Mouse (Mus musculus) hindbrain, embryonic 12.5 days (tissue): ENCODE measurements around the gene Myo3a. TPM values are rescaled to one million over a fixed set of nuclear protein-coding genes. Genes with fewer than 3 reads are reported as not detected.
"Not testable (repeated sequence)": the region's sequence is repeated elsewhere in the genome, so short reads cannot be mapped to it uniquely, and the experiment has no call there.

Experiments
- ATAC-seq: fragments of 200-750 bp; cut with Nextera tagmentation; 2 replicates; pipeline ENCODE4 v1.8.0; 2017; ENCODE audit warnings: moderate TSS enrichment; ENCODE audit not compliant: low FRiP score
- H3K27ac ChIP-seq: fragments of 300-500 bp; sonication (generic); 2 replicates; pipeline ENCODE4 v1.5.1; 2016; ENCODE audit warnings: mild to moderate bottlenecking
- H3K27me3 ChIP-seq: fragments of 300-500 bp; sonication (generic); 2 replicates; pipeline ENCODE4 v1.6.1; 2016; ENCODE audit warnings: mild to moderate bottlenecking
- H3K36me3 ChIP-seq: fragments of 300-500 bp; sonication (generic); 2 replicates; pipeline ENCODE4 v1.6.1; 2016; ENCODE audit warnings: mild to moderate bottlenecking
- H3K4me1 ChIP-seq: fragments of 300-500 bp; sonication (generic); 2 replicates; pipeline ENCODE4 v1.6.1; 2016
- H3K4me2 ChIP-seq: fragments of 300-500 bp; sonication (generic); replicated peaks from 2 replicates; pipeline ENCODE4 v1.6.1; 2016; ENCODE audit warnings: mild to moderate bottlenecking
- H3K4me3 ChIP-seq: fragments of 300-500 bp; sonication (generic); 2 replicates; pipeline ENCODE4 v1.5.1; 2016; ENCODE audit warnings: mild to moderate bottlenecking
- H3K9ac ChIP-seq: fragments of 300-500 bp; sonication (generic); 2 replicates; pipeline ENCODE4 v1.6.1; 2016; ENCODE audit warnings: mild to moderate bottlenecking, moderate library complexity
- H3K9me3 ChIP-seq: fragments of 300-500 bp; sonication (generic); replicated peaks from 2 replicates; pipeline ENCODE4 v1.6.1; 2016; ENCODE audit warnings: mild to moderate bottlenecking
- WGBS: fragments of 180-500 bp; shearing (Covaris S2); methylation state at CpG from one replicate; pipeline ENCODE4 v1.1.7; 2016; 5-methylcytosine and 5-hydroxymethylcytosine counted together
- polyA plus RNA-seq: library from polyadenylated mRNA; unstranded; fragments of >200 nt; fragmentation: Nextera tagmentation; extraction: Ambion mirVana; gene quantifications from 2 replicates; pipeline ENCODE4 v1.2.1, GENCODE M21; 2016

Gene Myo3a
- polyA plus RNA-seq, 1 experiment from 2014 or later, result 0.12 TPM

GRCm38 (mm10) chr2:22587469-22588169 lies 360.3 kb downstream of the Myo3a start:
- WGBS, result 87% methylated on average over 14 of the region's 14 CpGs
- H3K9me3 ChIP-seq, result not testable (repeated sequence)

GRCm38 (mm10) chr2:22588170-22588541 lies 360.9 kb downstream of the Myo3a start:
- peak; percentile 54 for ATAC-seq
- 91% methylated on average over 5 of the region's 5 CpGs for WGBS
- H3K4me3 ChIP-seq, H3K36me3 ChIP-seq, H3K9ac ChIP-seq, H3K27ac ChIP-seq, H3K4me1 ChIP-seq, H3K27me3 ChIP-seq, H3K9me3 ChIP-seq, H3K4me2 ChIP-seq: not testable (repeated sequence)

More at GRCm38 (mm10) chr2:22587469-22588169, 360.3 kb downstream of the Myo3a start:
- peak; percentile 88 for ATAC-seq
- not testable (repeated sequence) for H3K36me3 ChIP-seq, H3K4me3 ChIP-seq, H3K4me2 ChIP-seq, H3K27ac ChIP-seq, H3K27me3 ChIP-seq, H3K9ac ChIP-seq, H3K4me1 ChIP-seq

- H3K9me3 ChIP-seq, H3K4me3 ChIP-seq, H3K27ac ChIP-seq, H3K27me3 ChIP-seq, H3K4me1 ChIP-seq, H3K36me3 ChIP-seq, H3K4me2 ChIP-seq, H3K9ac ChIP-seq: not testable (repeated sequence)
- WGBS, result 76% methylated on average over 12 of the region's 12 CpGs
- peak; percentile 96 for ATAC-seq
Observed at GRCm38 (mm10) chr2:22588673-22589381, 361.5 kb downstream of the Myo3a start.

GRCm38 (mm10) chr2:22589382-22590205 lies 362.3 kb downstream of the Myo3a start:
- not testable (repeated sequence) for H3K9me3 ChIP-seq, H3K4me2 ChIP-seq, H3K27ac ChIP-seq, H3K9ac ChIP-seq, H3K36me3 ChIP-seq, H3K27me3 ChIP-seq, H3K4me1 ChIP-seq, H3K4me3 ChIP-seq
- peak; percentile 94 for ATAC-seq
- WGBS, result 92% methylated on average over 16 of the region's 17 CpGs

- ATAC-seq, result no peak
- Histone ChIP-seq H3K36me3 (no peaks in the 10 kb centered on the region), H3K27ac (no peak overlapping the region), H3K4me3 (no peak overlapping the region), H3K9ac (no peak overlapping the region), H3K4me2 (no peak overlapping the region), H3K9me3 (no peaks in the 10 kb centered on the region), H3K27me3 (no peaks in the 10 kb centered on the region), H3K4me1 (no peaks in the 10 kb centered on the region)
Observed at GRCm38 (mm10) chr2:22590206-22590490, 362.8 kb downstream of the Myo3a start.

- peaks cover 57% of the 10 kb centered on the region for H3K27me3 ChIP-seq
Observed at GRCm38 (mm10) chr2:22617951-22618350, 390.6 kb downstream of the Myo3a start.

GRCm38 (mm10) chr2:22619416-22619815 lies 392.1 kb downstream of the Myo3a start:
- Histone ChIP-seq H3K27ac (peak overlapping the region; percentile 79), H3K9me3 (no peaks in the 10 kb centered on the region), H3K4me1 (peaks cover 28% of the 10 kb centered on the region), H3K4me3 (0 out of 2 replicates have a peak overlapping the region, but pooled peaks have one; percentile 7), H3K27me3 (peaks cover 70% of the 10 kb centered on the region), H3K36me3 (no peaks in the 10 kb centered on the region), H3K4me2 (peak overlapping the region; percentile 75), H3K9ac (peak overlapping the region; percentile 43; the same call in 1 of the 2 replicates)
- ATAC-seq, result no peak
- 2% methylated on average over 12 of the region's 12 CpGs for WGBS

More at GRCm38 (mm10) chr2:22617951-22618350, 390.6 kb downstream of the Myo3a start:
- no peak overlapping the region for H3K9ac ChIP-seq
- H3K36me3 ChIP-seq, result no peaks in the 10 kb centered on the region
- H3K27ac ChIP-seq, result no peak overlapping the region
- no peak overlapping the region for H3K4me2 ChIP-seq
- H3K4me3 ChIP-seq, result no peak overlapping the region
- peaks cover 21% of the 10 kb centered on the region for H3K4me1 ChIP-seq
- WGBS, result 3% methylated on average over 9 of the region's 9 CpGs
- H3K9me3 ChIP-seq, result no peaks in the 10 kb centered on the region
- ATAC-seq, result no peak

- peaks cover 70% of the 10 kb centered on the region for H3K27me3 ChIP-seq
- H3K9ac ChIP-seq, result peak overlapping the region; percentile 43; the same call in 1 of the 2 replicates
- 0 out of 2 replicates have a peak overlapping the region, but pooled peaks have one; percentile 7 for H3K4me3 ChIP-seq
- H3K4me2 ChIP-seq, result peak overlapping the region; percentile 75
- H3K9me3 ChIP-seq, result no peaks in the 10 kb centered on the region
- peaks cover 28% of the 10 kb centered on the region for H3K4me1 ChIP-seq
- ATAC-seq, result peak; percentile 24; the same call in 1 of the 2 replicates
- 1% methylated on average over 6 of the region's 6 CpGs for WGBS
- H3K36me3 ChIP-seq, result no peaks in the 10 kb centered on the region
- H3K27ac ChIP-seq, result peak overlapping the region; percentile 94
Observed at GRCm38 (mm10) chr2:22620030-22620429, 392.7 kb downstream of the Myo3a start.

- Histone ChIP-seq H3K4me2 (peak overlapping the region; percentile 75), H3K9ac (0 out of 2 replicates have a peak overlapping the region, but pooled peaks have one; percentile 18)
- 3% methylated on average over 7 of the region's 7 CpGs for WGBS
Observed at GRCm38 (mm10) chr2:22620534-22620933, 393.2 kb downstream of the Myo3a start.

GRCm38 (mm10) chr2:22620978-22621827 lies 393.9 kb downstream of the Myo3a start:
- peak overlapping the region; percentile 70 for H3K9ac ChIP-seq
- no peaks in the 10 kb centered on the region for H3K9me3 ChIP-seq
- peak overlapping the region; percentile 75 for H3K4me2 ChIP-seq
- 3% methylated on average over 20 of the region's 20 CpGs for whole genome bisulfite sequencing
- peaks cover 28% of the 10 kb centered on the region for H3K4me1 ChIP-seq
- H3K27me3 ChIP-seq, result peaks cover 80% of the 10 kb centered on the region
- peak overlapping the region; percentile 48 for H3K4me3 ChIP-seq
- ATAC-seq, result peak; percentile 67; the same call in 1 of the 2 replicates
- H3K27ac ChIP-seq, result peak overlapping the region; percentile 94
- no peaks in the 10 kb centered on the region for H3K36me3 ChIP-seq

More at GRCm38 (mm10) chr2:22620534-22620933, 393.2 kb downstream of the Myo3a start:
- Histone ChIP-seq H3K4me1 (peaks cover 28% of the 10 kb centered on the region), H3K9me3 (no peaks in the 10 kb centered on the region), H3K27me3 (peaks cover 75% of the 10 kb centered on the region), H3K36me3 (no peaks in the 10 kb centered on the region), H3K27ac (peak overlapping the region; percentile 94), H3K4me3 (no peak overlapping the region)
- no peak for ATAC-seq

- under 1% methylated on average over 55 of the region's 55 CpGs for WGBS
- peak; percentile 77 for ATAC-seq
- Histone ChIP-seq H3K4me3 (peak within 1 kb of the TSS; percentile 48), H3K4me2 (peak within 1 kb of the TSS; percentile 75), H3K27ac (peak within 1 kb of the TSS; percentile 94), H3K36me3 (no peaks in the 10 kb centered on the region), H3K27me3 (peaks cover 86% of the 10 kb centered on the region), H3K9ac (peak within 1 kb of the TSS; percentile 70), H3K9me3 (no peaks in the 10 kb centered on the region), H3K4me1 (peaks cover 28% of the 10 kb centered on the region)
Observed at GRCm38 (mm10) chr2:22621828-22622731, 394.8 kb downstream of the Myo3a start, which contains the start of gene Gad2. TSS of gene Gad2 (plus strand) at chr2:22622205.
